Mouse (Mus musculus) heart, embryonic 14.5 days (tissue): ENCODE data around the gene Cdca4. TPM values are rescaled to one million over a fixed set of nuclear protein-coding genes. Genes with fewer than 3 reads are reported as not detected.

Experiments used
- ATAC-seq: fragments of 200-750 bp; cut with Nextera tagmentation; 2 replicates; pipeline ENCODE4 v1.8.0; 2017; ENCODE audit warnings: low read depth, moderate TSS enrichment; ENCODE audit not compliant: insufficient number of reproducible peaks, insufficient read depth, low FRiP score
- H3K27ac ChIP-seq, 2 experiments: fragments of 200-500 bp in 1 of 2; fragments of 300-500 bp in 1 of 2; sonication (generic) in 1 of 2; replicated peaks in 1 of 2; 2 replicates each; pipeline ENCODE4 v1.5.1; 2012 to 2014; ENCODE audit warnings: low read depth in 2 of 2, low read length in 2 of 2, control low read depth in 1 of 2, mild to moderate bottlenecking in 1 of 2, mixed read lengths in 1 of 2; ENCODE audit not compliant: control insufficient read depth in 1 of 2, insufficient read depth in 1 of 2
- H3K27me3 ChIP-seq: fragments of 300-500 bp; sonication (generic); 2 replicates; pipeline ENCODE4 v1.6.1; 2014; ENCODE audit warnings: mild to moderate bottlenecking, low read length, control low read depth; ENCODE audit not compliant: control insufficient read depth, insufficient read depth
- H3K36me3 ChIP-seq: fragments of 300-500 bp; sonication (generic); 2 replicates; pipeline ENCODE4 v1.6.1; 2014; ENCODE audit warnings: mild to moderate bottlenecking, control low read depth, low read length, mixed read lengths; ENCODE audit not compliant: control insufficient read depth, insufficient read depth
- H3K4me1 ChIP-seq, 2 experiments: fragments of 200-500 bp in 1 of 2; fragments of 300-500 bp in 1 of 2; sonication (generic) in 1 of 2; 2 replicates each; pipeline ENCODE4 v1.6.1; 2012 to 2014; ENCODE audit warnings: low read length in 2 of 2, control low read depth in 1 of 2, mixed read lengths in 1 of 2; ENCODE audit not compliant: control insufficient read depth in 2 of 2, insufficient read depth in 2 of 2
- H3K4me2 ChIP-seq: fragments of 300-500 bp; sonication (generic); 2 replicates; pipeline ENCODE4 v1.6.1; 2014; ENCODE audit warnings: mild to moderate bottlenecking, low read length
- H3K4me3 ChIP-seq, 2 experiments: fragments of 200-500 bp in 1 of 2; fragments of 300-500 bp in 1 of 2; sonication (generic) in 1 of 2; 2 replicates each; pipeline ENCODE4 v1.5.1; 2012 to 2014; ENCODE audit warnings: low read length in 2 of 2, mild to moderate bottlenecking in 2 of 2, control low read depth in 1 of 2, low read depth in 1 of 2, moderate library complexity in 1 of 2; ENCODE audit not compliant: control insufficient read depth in 1 of 2, insufficient read depth in 1 of 2
- H3K9ac ChIP-seq: fragments of 300-500 bp; sonication (generic); 2 replicates; pipeline ENCODE4 v1.6.1; 2014; ENCODE audit warnings: mild to moderate bottlenecking, low read length
- H3K9me3 ChIP-seq: fragments of 300-500 bp; sonication (generic); 2 replicates; pipeline ENCODE4 v1.6.1; 2016; ENCODE audit warnings: low read length, control low read depth; ENCODE audit not compliant: control insufficient read depth
- WGBS: fragments of 180-500 bp; shearing (Covaris S2); extraction: QIAGEN DNeasy Blood & Tissue Kit; methylation state at CpG from one replicate; pipeline ENCODE4 v1.1.7; 2014; 5-methylcytosine and 5-hydroxymethylcytosine counted together
- polyA plus RNA-seq: library from polyadenylated mRNA; unstranded; fragments of >200 nt; fragmentation: Nextera tagmentation; extraction: Ambion mirVana; gene quantifications from 2 replicates; pipeline ENCODE4 v1.2.1, GENCODE M21; 2014

Cdca4 gene
- polyA plus RNA-seq, 1 experiment from 2014 or later = 42.0 TPM

- Histone ChIP-seq H3K4me3 (no peak overlapping the region), H3K9me3 (no peaks in the 10 kb centered on the region), H3K36me3 (no peaks in the 10 kb centered on the region), H3K27me3 (peaks cover 19% of the 10 kb centered on the region), H3K9ac (no peak overlapping the region), H3K27ac (no peak overlapping the region), H3K4me2 (no peak overlapping the region), H3K4me1 (peaks cover 8 to 23% of the 10 kb centered on the region in 2 experiments)
- WGBS = 29% methylated on average over 2 of the region's 3 CpGs
- no peak for ATAC-seq
Measured at GRCm38 (mm10) chr12:112802917-112803316, 26.3 kb downstream of the Cdca4 start.

GRCm38 (mm10) chr12:112801864-112802846 lies 27.1 kb downstream of the Cdca4 start, which contains the start of gene Ahnak2:
Gene Ahnak2, minus strand, starts transcription at chr12:112802657.
- H3K27ac ChIP-seq = no peak within 1 kb of the TSS
- H3K9me3 ChIP-seq = no peaks in the 10 kb centered on the region
- no peaks in the 10 kb centered on the region for H3K36me3 ChIP-seq
- H3K4me3 ChIP-seq = peak within 1 kb of the TSS; percentile 36 to 54
- WGBS = 4% methylated on average over 61 of the region's 69 CpGs
- ATAC-seq = peak; percentile 20; the same call in 1 of the 2 replicates
- peak within 1 kb of the TSS; percentile 100 for H3K4me2 ChIP-seq
- peak within 1 kb of the TSS; percentile 66 for H3K9ac ChIP-seq
- H3K4me1 ChIP-seq = peaks cover 11 to 30% of the 10 kb centered on the region in 2 experiments
- H3K27me3 ChIP-seq = peaks cover 19% of the 10 kb centered on the region

GRCm38 (mm10) chr12:112800476-112800875 lies 28.7 kb downstream of the Cdca4 start:
- no peak overlapping the region for H3K4me3 ChIP-seq
- no peaks in the 10 kb centered on the region for H3K9me3 ChIP-seq
- 6% methylated on average over 4 of the region's 4 CpGs for WGBS
- H3K4me2 ChIP-seq = no peak overlapping the region
- H3K27me3 ChIP-seq = peaks cover 19% of the 10 kb centered on the region
- no peak overlapping the region for H3K27ac ChIP-seq
- no peaks in the 10 kb centered on the region for H3K36me3 ChIP-seq
- no peak for ATAC-seq
- no peak overlapping the region for H3K9ac ChIP-seq
- H3K4me1 ChIP-seq = peaks cover 24 to 44% of the 10 kb centered on the region in 2 experiments

- Histone ChIP-seq H3K36me3 (no peaks in the 10 kb centered on the region), H3K4me2 (no peak overlapping the region), H3K27ac (no peak overlapping the region), H3K9me3 (no peaks in the 10 kb centered on the region), H3K4me3 (no peak overlapping the region), H3K9ac (no peak overlapping the region), H3K4me1 (peaks cover 35 to 55% of the 10 kb centered on the region in 2 experiments), H3K27me3 (peaks cover 19% of the 10 kb centered on the region)
- no peak for ATAC-seq
- WGBS = 75% methylated on average over 10 of the region's 10 CpGs
Measured at GRCm38 (mm10) chr12:112799237-112799970, 29.8 kb downstream of the Cdca4 start.

- WGBS = 73% methylated on average over 5 of the region's 5 CpGs
- H3K9ac ChIP-seq = no peak overlapping the region
Measured at GRCm38 (mm10) chr12:112798716-112799115, 30.5 kb downstream of the Cdca4 start.

GRCm38 (mm10) chr12:112798332-112798681 lies 30.9 kb downstream of the Cdca4 start:
- H3K27me3 ChIP-seq = peaks cover 16% of the 10 kb centered on the region
- H3K9me3 ChIP-seq = no peaks in the 10 kb centered on the region
- no peaks in the 10 kb centered on the region for H3K36me3 ChIP-seq
- no peak overlapping the region for H3K9ac ChIP-seq
- ATAC-seq = no peak
- no peak overlapping the region for H3K4me2 ChIP-seq
- WGBS = 37% methylated on average over 5 of the region's 5 CpGs
- no peak overlapping the region for H3K4me3 ChIP-seq
- H3K27ac ChIP-seq = no peak overlapping the region
- peaks cover 45 to 60% of the 10 kb centered on the region in 2 experiments for H3K4me1 ChIP-seq

More at GRCm38 (mm10) chr12:112798716-112799115, 30.5 kb downstream of the Cdca4 start:
- H3K4me1 ChIP-seq = peaks cover 41 to 58% of the 10 kb centered on the region in 2 experiments
- H3K27ac ChIP-seq = no peak overlapping the region
- H3K4me2 ChIP-seq = no peak overlapping the region
- H3K4me3 ChIP-seq = no peak overlapping the region
- peaks cover 19% of the 10 kb centered on the region for H3K27me3 ChIP-seq
- ATAC-seq = no peak
- no peaks in the 10 kb centered on the region for H3K36me3 ChIP-seq
- H3K9me3 ChIP-seq = no peaks in the 10 kb centered on the region

GRCm38 (mm10) chr12:112797672-112798331 lies 31.4 kb downstream of the Cdca4 start:
- whole genome bisulfite sequencing = 41% methylated on average over 15 of the region's 15 CpGs
- ATAC-seq = no peak; the same call in 1 of the 2 replicates
- H3K4me1 ChIP-seq = peaks cover 44 to 65% of the 10 kb centered on the region in 2 experiments
- no peak overlapping the region for H3K4me3 ChIP-seq
- no peak overlapping the region for H3K4me2 ChIP-seq
- no peaks in the 10 kb centered on the region for H3K9me3 ChIP-seq
- H3K27me3 ChIP-seq = peaks cover 11% of the 10 kb centered on the region
- no peak overlapping the region for H3K27ac ChIP-seq
- no peaks in the 10 kb centered on the region for H3K36me3 ChIP-seq
- H3K9ac ChIP-seq = no peak overlapping the region
